Mouse (Mus musculus) megakaryocyte, adult 5-6 weeks (primary cell): ENCODE data around the gene Slc12a6. TPM values are rescaled to one million over a fixed set of nuclear protein-coding genes. Genes with fewer than 3 reads are reported as not detected.

Experiments used
- ATAC-seq: 2 replicates; pipeline ENCODE4 v1.8.0; 2016; ENCODE audit warnings: mild to moderate bottlenecking, inconsistent platforms; ENCODE audit not compliant: poor library complexity, severe bottlenecking
- total RNA-seq, 2 experiments: library from RNA; stranded (forward) in 1 of 2; stranded (reverse) in 1 of 2; fragments of 153-499, 151-499 nt in 1 of 2; fragments of 221-1000, 200-1000 nt in 1 of 2; gene quantifications; 2 replicates each; pipeline versions ENCODE4 v1.2.3 to v1.2.4; 2015 to 2017

The Slc12a6 gene
- total RNA-seq, 2 experiments from 2014 or later, result 108 to 111 TPM

GRCm38 (mm10) chr2:112378973-112379898, 113.6 kb downstream of the Slc12a6 start, which contains the start of gene Katnbl1:
Katnbl1 (plus strand) TSS chr2:112379211.
- ATAC-seq, result peak; percentile 99

GRCm38 (mm10) chr2:112380131-112380530, 114.5 kb downstream of the Slc12a6 start:
- ATAC-seq, result no peak

GRCm38 (mm10) chr2:112381219-112381618, 115.6 kb downstream of the Slc12a6 start:
- no peak for ATAC-seq

- no peak for ATAC-seq
Measured at GRCm38 (mm10) chr2:112390843-112391242, 125.2 kb downstream of the Slc12a6 start.

- peak; percentile 45; the same call in 1 of the 2 replicates for ATAC-seq
Measured at GRCm38 (mm10) chr2:112391346-112392000, 125.8 kb downstream of the Slc12a6 start.

- peak; percentile 58 for ATAC-seq
Measured at GRCm38 (mm10) chr2:112392689-112393088, 127.1 kb downstream of the Slc12a6 start.

GRCm38 (mm10) chr2:112393958-112394357, 128.3 kb downstream of the Slc12a6 start:
- ATAC-seq, result peak; percentile 65

- peak; percentile 64 for ATAC-seq
Measured at GRCm38 (mm10) chr2:112396649-112397048, 131.0 kb downstream of the Slc12a6 start.

- ATAC-seq, result no peak
Measured at GRCm38 (mm10) chr2:112407030-112407429, 141.4 kb downstream of the Slc12a6 start.

Other genes with a start within 250 kb of the Slc12a6 start
- gene Olfr1311, start 241.4 kb upstream of the Slc12a6 start, total RNA-seq (2015), result not detected in 2 replicates
- gene Olfr1311, start 241.4 kb upstream of the Slc12a6 start, total RNA-seq (2017), result not detected in 2 replicates
- gene Olfr1312, start 215.6 kb upstream of the Slc12a6 start, total RNA-seq (2015), result not detected in 2 replicates
- not detected in 2 replicates for gene Olfr1312, start 215.6 kb upstream of the Slc12a6 start, total RNA-seq (2017)
- gene Olfr1313, start 188.0 kb upstream of the Slc12a6 start, total RNA-seq (2015), result not detected in 2 replicates
- 0.51 TPM in 1 of 2 replicates, not detected in the other for gene Olfr1313, start 188.0 kb upstream of the Slc12a6 start, total RNA-seq (2017)
- not detected in 2 replicates for gene Olfr1314, start 169.0 kb upstream of the Slc12a6 start, total RNA-seq (2015)
- gene Olfr1314, start 169.0 kb upstream of the Slc12a6 start, total RNA-seq (2017), result not detected in 2 replicates
- not detected in 2 replicates for gene Olfr1315-ps1, start 150.4 kb upstream of the Slc12a6 start, total RNA-seq (2015)
- not detected in 2 replicates for gene Olfr1315-ps1, start 150.4 kb upstream of the Slc12a6 start, total RNA-seq (2017)
- not detected in 2 replicates for gene Olfr1316, start 130.8 kb upstream of the Slc12a6 start, total RNA-seq (2015)
- gene Olfr1316, start 130.8 kb upstream of the Slc12a6 start, total RNA-seq (2017), result not detected in 2 replicates
- gene Olfr1317, start 125.5 kb upstream of the Slc12a6 start, total RNA-seq (2015), result not detected in 2 replicates
- gene Olfr1317, start 125.5 kb upstream of the Slc12a6 start, total RNA-seq (2017), result not detected in 2 replicates
- not detected in 2 replicates for gene Olfr1318, start 111.6 kb upstream of the Slc12a6 start, total RNA-seq (2015)
- gene Olfr1318, start 111.6 kb upstream of the Slc12a6 start, total RNA-seq (2017), result not detected in 2 replicates
- 27.0 and 44.0 TPM in 2 replicates for gene Lpcat4, start 26.4 kb upstream of the Slc12a6 start, total RNA-seq (2015)
- gene Lpcat4, start 26.4 kb upstream of the Slc12a6 start, total RNA-seq (2017), result 11.8 and 18.9 TPM in 2 replicates
- not detected in 2 replicates for gene Nutm1, start 6.5 kb upstream of the Slc12a6 start, total RNA-seq (2015)
- not detected in 2 replicates for gene Nutm1, start 6.5 kb upstream of the Slc12a6 start, total RNA-seq (2017)
- 48.1 and 56.2 TPM in 2 replicates for gene Nop10, start 3.9 kb upstream of the Slc12a6 start, total RNA-seq (2015)
- gene Nop10, start 3.9 kb upstream of the Slc12a6 start, total RNA-seq (2017), result 72.9 and 74.8 TPM in 2 replicates
- gene Gm21985, start 489 bp downstream of the Slc12a6 start, total RNA-seq (2015), result not detected in 2 replicates
- 0.24 and 0.95 TPM in 2 replicates for gene Gm21985, start 489 bp downstream of the Slc12a6 start, total RNA-seq (2017)
- gene Emc4, start 102.2 kb downstream of the Slc12a6 start, total RNA-seq (2015), result 60.0 and 65.6 TPM in 2 replicates
- 39.5 and 39.9 TPM in 2 replicates for gene Emc4, start 102.2 kb downstream of the Slc12a6 start, total RNA-seq (2017)
- gene Katnbl1, start 113.4 kb downstream of the Slc12a6 start, total RNA-seq (2015), result 21.0 and 21.8 TPM in 2 replicates
- 17.0 TPM in 2 replicates for gene Katnbl1, start 113.4 kb downstream of the Slc12a6 start, total RNA-seq (2017)
- gene Emc7, start 189.2 kb downstream of the Slc12a6 start, total RNA-seq (2015), result 15.5 and 15.8 TPM in 2 replicates
- gene Emc7, start 189.2 kb downstream of the Slc12a6 start, total RNA-seq (2017), result 10.4 and 11.7 TPM in 2 replicates
- not detected in 2 replicates for gene Chrm5, start 214.9 kb downstream of the Slc12a6 start, total RNA-seq (2015)
- not detected in 2 replicates for gene Chrm5, start 214.9 kb downstream of the Slc12a6 start, total RNA-seq (2017)
- 5.2 and 8.6 TPM in 2 replicates for gene Aven, start 227.1 kb downstream of the Slc12a6 start, total RNA-seq (2015)
- 11.4 and 18.4 TPM in 2 replicates for gene Aven, start 227.1 kb downstream of the Slc12a6 start, total RNA-seq (2017)